Mouse (Mus musculus) central nervous system, embryonic 14 days (tissue): ENCODE data around the gene 9430097D07Rik. TPM values are rescaled to one million over a fixed set of nuclear protein-coding genes. Genes with fewer than 3 reads are reported as not detected.

Experiments
- polyA plus RNA-seq: library from polyadenylated mRNA; depleted of rRNA; stranded (reverse); fragments of >200 nt; gene quantifications from 2 replicates; pipeline ENCODE4 v1.2.3, GENCODE M21; 2012; rRNA removed

Gene 9430097D07Rik
- polyA plus RNA-seq = 0.16 and 0.17 TPM in 2 replicates

DNA sequence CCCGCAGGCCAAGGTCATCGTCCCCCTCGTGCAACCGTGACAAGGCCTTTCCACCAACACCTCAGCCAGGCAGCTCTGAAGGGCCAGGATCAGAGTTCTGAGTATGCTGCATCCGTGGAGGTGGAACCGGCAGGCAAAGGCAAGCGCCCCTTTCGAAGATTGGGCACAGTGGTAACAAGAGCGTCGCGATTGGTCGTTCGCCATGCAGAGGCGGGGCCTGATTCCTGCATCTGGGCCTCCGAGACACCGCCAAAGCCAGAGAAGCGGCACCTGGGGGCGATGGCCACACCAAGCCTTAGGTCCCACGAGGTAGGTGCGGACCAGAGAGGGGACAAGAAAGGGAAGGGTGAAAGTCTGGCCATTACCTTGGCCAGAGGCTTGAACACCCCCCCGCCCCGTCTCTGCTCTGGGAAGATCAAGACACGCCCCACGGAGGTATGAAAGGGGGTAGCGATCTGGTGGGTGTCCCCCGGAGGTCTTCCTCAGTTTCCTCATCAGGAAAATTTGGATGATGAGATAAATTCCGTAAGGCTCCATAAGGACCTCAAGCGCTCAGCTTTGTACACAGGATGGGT, at the start of gene 9430097D07Rik:
Gene 9430097D07Rik, minus strand, starts transcription at position 99 of the 575 bp plus-strand sequence.

DNA sequence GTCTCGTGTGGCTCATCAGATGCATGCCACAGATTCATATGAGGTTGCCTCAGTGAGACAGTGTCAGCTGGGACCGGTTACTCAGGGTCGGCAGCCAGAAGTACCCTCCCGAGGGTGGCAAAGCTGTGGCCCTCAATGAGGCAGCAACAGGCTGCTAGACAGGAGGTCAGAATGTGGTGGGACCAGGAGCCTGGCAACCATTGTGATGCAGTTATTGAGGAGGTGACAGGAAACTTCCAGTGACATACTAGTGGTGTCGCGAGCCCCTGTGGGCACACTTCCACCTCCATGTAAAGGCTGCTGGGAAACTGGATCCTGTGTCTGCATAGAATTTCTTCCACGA, 46.0 kb upstream of the 9430097D07Rik start, which contains the start of gene Ak1:
Gene Ak1, plus strand, starts transcription at position 242 of the 343 bp plus-strand sequence.

DNA sequence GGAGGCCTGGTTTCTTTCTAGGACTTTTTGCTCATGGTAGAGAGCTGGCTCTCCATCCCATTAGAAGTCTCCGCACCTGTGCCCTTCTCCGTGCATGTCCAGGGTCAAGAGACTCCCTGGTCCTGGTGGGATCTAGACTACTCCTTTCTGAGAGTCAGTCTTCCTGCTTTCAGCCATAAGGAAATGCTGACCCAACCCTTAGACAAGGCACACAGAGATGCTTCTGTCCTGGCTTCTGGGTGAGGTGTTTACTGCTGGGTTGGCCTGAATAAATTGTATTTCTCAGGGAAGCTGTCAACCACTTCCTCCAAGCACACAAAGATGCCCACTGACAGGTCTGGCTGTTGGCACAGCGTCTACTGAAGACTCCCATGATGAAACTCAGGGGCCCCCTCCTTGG, 23.9 kb upstream of the 9430097D07Rik start, which contains the start of gene St6galnac6:
Gene St6galnac6, plus strand, starts transcription at position 301 of the 400 bp plus-strand sequence.

DNA sequence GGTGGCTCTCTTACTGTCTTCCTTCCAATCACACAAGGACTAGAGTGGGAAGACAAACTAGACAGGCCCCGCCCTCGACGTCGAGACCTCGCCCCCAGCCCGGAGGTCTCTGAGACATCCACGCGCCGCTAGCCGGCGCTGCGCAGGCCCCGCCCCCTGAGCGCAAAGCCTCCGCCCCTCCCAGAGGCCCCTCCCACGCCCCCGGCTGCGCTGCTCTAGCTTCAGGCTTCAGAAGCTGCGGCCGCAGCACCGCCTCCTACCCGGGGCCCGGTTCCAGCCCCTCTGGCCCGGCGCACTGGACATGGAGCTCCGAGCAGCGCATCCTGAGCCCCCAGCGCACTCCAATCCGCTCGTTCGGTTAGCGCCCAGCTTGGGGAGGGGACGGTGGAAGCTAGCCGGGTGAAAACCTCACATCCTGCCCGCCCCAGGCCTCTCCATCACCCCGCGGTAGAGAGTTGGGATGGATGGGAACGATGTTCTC, 11.4 kb upstream of the 9430097D07Rik start, which contains the start of gene St6galnac4:
Gene St6galnac4, plus strand, starts transcription at position 225 of the 481 bp plus-strand sequence.

DNA sequence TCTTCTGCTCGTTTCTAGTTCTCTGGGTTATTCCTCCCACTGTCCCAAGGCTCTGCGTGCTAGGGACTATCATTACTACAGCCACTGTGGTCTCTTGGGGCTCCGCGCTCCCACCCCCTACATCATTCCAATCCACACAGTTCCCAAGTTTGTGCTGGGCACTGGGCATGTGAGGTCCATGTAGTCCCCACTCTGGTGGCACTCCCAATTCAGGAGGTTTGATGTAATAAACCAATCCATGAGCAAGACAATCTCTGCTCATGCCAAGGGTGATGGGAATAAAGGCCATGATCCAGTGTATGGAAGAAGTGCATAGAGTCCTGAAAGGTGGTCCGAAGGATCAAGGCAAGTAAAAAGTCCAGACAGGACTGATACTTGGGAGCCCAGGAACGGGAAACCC, 987 bp downstream of the 9430097D07Rik start, which contains the start of gene Pip5kl1:
Gene Pip5kl1, plus strand, starts transcription at position 301 of the 400 bp plus-strand sequence.

DNA sequence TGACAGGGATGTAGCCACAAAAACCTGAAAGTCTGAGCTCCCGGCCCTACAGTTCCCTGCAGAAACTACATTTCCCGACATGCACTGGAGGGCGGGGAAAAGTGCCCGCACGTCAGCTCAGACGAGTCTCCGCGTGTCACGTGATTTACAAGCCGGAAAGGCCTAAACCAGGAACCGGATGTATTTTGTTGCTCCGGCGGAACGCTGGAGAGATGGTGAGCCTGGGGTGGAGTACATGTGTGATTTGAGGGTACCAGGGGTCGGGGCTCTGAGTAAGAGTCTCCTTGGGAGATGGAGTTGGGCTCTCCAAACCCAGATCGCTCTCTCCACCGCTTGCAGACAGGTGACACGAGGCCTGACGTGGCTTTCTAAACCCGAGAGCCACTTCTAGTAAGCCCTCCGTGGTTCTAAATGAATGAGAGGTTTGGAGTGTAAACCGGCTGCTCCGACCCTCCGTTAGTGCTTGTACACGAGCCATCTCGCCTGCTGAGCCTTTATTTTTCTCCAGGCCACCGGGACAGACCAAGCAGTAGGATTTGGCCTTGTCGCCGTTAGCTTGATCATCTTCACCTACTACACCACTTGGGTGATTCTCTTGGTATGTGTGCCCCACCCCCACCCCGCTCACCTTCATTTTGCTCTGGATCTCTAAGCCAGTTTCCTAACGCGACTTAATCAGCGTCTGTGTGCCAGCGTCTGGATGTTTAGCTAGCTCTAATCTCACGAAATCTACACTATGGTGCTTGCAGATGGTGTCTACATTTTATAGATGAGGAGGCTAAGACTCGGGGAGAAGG, 4.6 kb downstream of the 9430097D07Rik start, which contains the start of gene Dpm2:
Gene Dpm2, plus strand, starts transcription at position 161 of the 797 bp plus-strand sequence.

DNA sequence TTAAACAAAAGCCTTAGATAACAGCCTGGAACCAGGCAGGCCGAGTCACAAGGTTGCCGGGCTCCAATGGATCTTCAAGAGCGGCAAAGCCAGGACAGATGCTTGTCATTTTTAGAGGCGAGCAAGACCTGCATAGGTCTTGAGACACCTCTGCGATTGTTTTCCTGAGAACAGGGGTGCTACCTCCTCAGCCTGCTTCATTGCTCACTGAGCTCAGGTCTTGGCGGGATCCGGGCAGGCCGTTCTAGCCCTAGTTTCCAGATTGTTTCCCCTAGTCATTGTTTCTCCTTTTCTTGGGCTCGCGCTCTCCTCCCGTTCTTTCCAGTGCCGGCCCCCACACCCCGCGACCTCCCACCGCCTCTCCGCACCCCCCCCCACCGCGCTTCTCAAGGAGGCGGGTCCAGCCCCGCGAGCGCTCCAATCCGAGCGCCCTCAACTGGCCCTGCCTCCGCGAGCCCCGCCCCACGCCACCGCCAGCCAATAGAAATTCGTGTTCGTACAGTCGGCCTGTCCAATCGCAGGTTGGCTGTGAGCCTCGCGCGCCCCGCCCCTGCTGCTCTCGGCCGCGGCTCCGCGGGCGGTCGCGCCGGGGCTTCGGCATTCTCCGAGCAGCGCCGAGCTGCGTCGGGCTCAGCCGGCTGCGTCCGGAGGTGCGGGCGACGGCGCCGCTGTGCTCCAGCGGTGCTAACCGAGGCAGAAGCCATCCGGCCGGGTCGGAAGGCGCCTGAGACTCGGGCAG, 40.6 kb downstream of the 9430097D07Rik start, which contains the start of gene Fam102a:
Gene Fam102a, plus strand, starts transcription at position 600 of the 739 bp plus-strand sequence.

Other genes with a start within 250 kb of the 9430097D07Rik start
- 227 and 232 TPM in 2 replicates for gene Ciz1, start 223.4 kb downstream of the 9430097D07Rik start, polyA plus RNA-seq
- 141 and 226 TPM in 2 replicates for gene Dnm1, start 222.3 kb downstream of the 9430097D07Rik start, polyA plus RNA-seq
- 81.0 and 92.5 TPM in 2 replicates for gene 1110008P14Rik, start 193.7 kb downstream of the 9430097D07Rik start, polyA plus RNA-seq
- 0.70 and 1.2 TPM in 2 replicates for gene Lcn2, start 187.4 kb downstream of the 9430097D07Rik start, polyA plus RNA-seq
- 44.8 and 49.5 TPM in 2 replicates for gene Ptges2, start 179.8 kb downstream of the 9430097D07Rik start, polyA plus RNA-seq
- gene Naif1, start 125.2 kb downstream of the 9430097D07Rik start, polyA plus RNA-seq = 3.7 and 4.0 TPM in 2 replicates
- 36.9 and 37.6 TPM in 2 replicates for gene Slc25a25, start 124.2 kb downstream of the 9430097D07Rik start, polyA plus RNA-seq
- 8.6 and 10.4 TPM in 2 replicates for gene Fam102a, start 40.4 kb downstream of the 9430097D07Rik start, polyA plus RNA-seq
- gene Dpm2, start 4.8 kb downstream of the 9430097D07Rik start, polyA plus RNA-seq = 162 and 163 TPM in 2 replicates
- gene Pip5kl1, start 887 bp downstream of the 9430097D07Rik start, polyA plus RNA-seq = 12.2 and 12.4 TPM in 2 replicates
- gene St6galnac4, start 11.4 kb upstream of the 9430097D07Rik start, polyA plus RNA-seq = 17.9 and 23.0 TPM in 2 replicates
- 20.1 and 25.6 TPM in 2 replicates for gene St6galnac6, start 24.0 kb upstream of the 9430097D07Rik start, polyA plus RNA-seq
- 35.9 and 36.5 TPM in 2 replicates for gene Ak1, start 46.1 kb upstream of the 9430097D07Rik start, polyA plus RNA-seq
- 24.4 and 31.1 TPM in 2 replicates for gene Eng, start 70.9 kb upstream of the 9430097D07Rik start, polyA plus RNA-seq
- 35.7 and 45.6 TPM in 2 replicates for gene Fpgs, start 128.5 kb upstream of the 9430097D07Rik start, polyA plus RNA-seq
- gene Cdk9, start 137.4 kb upstream of the 9430097D07Rik start, polyA plus RNA-seq = 243 and 261 TPM in 2 replicates
- gene Sh2d3c, start 145.4 kb upstream of the 9430097D07Rik start, polyA plus RNA-seq = 43.8 and 50.4 TPM in 2 replicates
- gene 6330409D20Rik, start 165.3 kb upstream of the 9430097D07Rik start, polyA plus RNA-seq = 3.1 TPM in 2 replicates
- gene Tor2a, start 181.6 kb upstream of the 9430097D07Rik start, polyA plus RNA-seq = 66.0 and 68.9 TPM in 2 replicates
- gene Ttc16, start 199.9 kb upstream of the 9430097D07Rik start, polyA plus RNA-seq = 1.2 and 1.7 TPM in 2 replicates
- 8.2 and 9.7 TPM in 2 replicates for gene Ptrh1, start 200.1 kb upstream of the 9430097D07Rik start, polyA plus RNA-seq
- 0.41 and 1.1 TPM in 2 replicates for gene Cfap157, start 208.7 kb upstream of the 9430097D07Rik start, polyA plus RNA-seq